Mouse (Mus musculus) ZHBTc4 (cell line): Measurements from ENCODE around the gene Cbs.

ENCODE experiments used
- DNase-seq: peaks from one replicate; pipeline ENCODE4 v3.0.0-alpha.2; 2011; ENCODE audit warnings: low read depth, low spot score

Cbs gene

DNA sequence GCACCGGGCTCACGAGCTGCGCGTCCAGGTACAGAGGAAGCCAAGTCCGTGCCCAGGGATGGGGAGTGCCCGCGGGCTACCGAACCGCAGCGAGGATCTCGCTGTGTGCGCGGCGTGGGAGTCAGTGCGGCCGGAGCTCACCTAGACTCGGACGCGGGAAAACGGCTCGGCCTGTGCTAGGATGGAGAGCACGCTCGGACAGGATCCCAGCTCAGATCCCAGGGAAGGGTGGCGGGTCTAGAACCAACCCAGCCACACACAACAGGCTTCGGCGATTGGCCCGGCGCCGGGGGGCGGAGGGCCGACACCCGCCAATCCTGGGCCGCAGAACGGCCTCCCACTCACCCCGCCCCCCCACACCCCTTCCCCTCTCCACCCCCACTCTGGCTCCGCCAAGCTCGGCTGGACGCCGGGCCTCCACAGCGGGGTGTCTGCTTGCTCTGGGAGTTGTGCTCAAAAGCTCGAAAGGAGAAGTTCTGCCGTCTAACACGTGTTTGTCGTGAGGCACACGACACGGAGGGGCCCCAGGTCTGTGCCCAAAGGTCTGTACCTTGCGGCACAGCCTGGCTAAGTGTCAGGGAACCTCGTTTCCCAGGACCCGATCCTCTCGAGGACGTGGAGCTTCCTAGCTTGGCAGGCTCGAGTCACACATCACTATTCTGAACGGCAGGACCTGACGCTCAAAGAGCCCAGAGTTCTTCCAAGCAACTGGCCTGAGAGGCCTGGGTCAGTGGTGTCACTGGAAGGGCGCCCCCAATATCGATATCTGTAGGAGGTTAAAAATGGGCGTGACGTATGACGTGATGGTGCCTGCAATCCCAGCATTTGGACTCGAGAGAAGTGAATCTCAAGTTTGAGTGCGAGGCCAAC, at the start of gene Cbs:
Cbs (minus strand) TSS at position 297 of the 870 bp plus-strand sequence.
- DNase-seq, result peak; percentile 94

DNA sequence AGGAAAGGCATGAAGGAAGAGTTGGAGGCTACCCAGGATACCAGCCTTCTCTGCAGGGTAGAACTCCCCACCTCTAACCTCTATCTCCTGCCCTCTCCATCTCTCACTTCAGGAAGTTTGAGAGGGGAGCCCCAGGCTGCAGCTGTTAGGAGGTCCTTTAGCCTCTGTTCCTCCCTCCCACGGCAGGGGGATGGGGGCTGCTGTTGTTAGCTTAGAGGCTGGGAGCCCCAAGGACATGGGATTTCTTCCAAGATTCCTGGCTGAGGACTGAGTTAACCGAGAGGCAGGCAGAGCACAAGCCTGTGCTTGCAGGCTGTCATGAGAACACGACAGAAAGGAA, 49.2 kb upstream of the Cbs start:
- no peak for DNase-seq

GRCm38 (mm10) chr17:31685514-31686224, 48.6 kb upstream of the Cbs start:
- peak; percentile 95 for DNase-seq

DNA sequence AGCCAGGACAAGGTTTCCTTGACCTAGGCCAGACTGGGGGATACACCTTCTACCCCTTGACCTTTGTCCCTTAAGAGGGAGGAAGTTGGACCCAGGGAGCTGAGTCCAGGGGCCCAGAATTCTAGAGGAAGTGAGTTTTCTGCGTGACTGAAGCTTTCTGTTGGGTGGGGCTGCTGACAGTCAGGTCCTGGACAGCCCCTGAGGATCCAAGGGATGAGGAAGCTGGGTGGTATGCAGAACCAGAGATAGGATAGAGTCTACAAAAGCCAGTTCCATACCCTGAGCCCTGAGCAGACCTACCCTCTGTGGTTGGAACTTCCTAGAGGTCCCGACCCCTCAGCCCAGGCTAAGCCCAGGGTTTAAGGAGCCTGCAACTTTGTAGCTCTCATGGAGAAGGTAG, 43.4 kb upstream of the Cbs start:
- no peak for DNase-seq

DNA sequence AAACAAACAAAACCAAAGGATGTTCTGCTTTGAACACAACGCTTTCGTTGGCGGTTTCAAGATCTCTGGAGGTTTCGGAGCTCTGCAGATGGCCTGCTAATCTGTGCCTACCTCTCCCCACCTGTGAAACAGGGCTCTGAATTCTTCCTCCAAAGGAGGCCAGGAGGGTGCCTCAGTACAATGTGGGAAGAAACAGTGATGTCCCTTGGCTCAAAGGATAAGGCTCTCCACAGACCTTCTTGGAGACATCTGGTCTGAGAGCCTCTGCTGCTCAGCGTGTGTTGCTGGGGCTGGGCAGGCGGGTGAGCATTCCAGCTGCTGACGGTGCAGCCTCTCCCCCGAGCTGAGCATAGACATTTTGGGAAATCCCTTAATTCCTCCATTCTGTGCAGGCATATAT, 40.5 kb upstream of the Cbs start, which contains the start of gene Cryaa:
Cryaa (plus strand) TSS at position 301 of the 400 bp plus-strand sequence.
- no peak for DNase-seq

GRCm38 (mm10) chr17:31674426-31674825, 37.4 kb upstream of the Cbs start:
- no peak for DNase-seq

GRCm38 (mm10) chr17:31672279-31672678, 35.2 kb upstream of the Cbs start:
- no peak for DNase-seq

DNA sequence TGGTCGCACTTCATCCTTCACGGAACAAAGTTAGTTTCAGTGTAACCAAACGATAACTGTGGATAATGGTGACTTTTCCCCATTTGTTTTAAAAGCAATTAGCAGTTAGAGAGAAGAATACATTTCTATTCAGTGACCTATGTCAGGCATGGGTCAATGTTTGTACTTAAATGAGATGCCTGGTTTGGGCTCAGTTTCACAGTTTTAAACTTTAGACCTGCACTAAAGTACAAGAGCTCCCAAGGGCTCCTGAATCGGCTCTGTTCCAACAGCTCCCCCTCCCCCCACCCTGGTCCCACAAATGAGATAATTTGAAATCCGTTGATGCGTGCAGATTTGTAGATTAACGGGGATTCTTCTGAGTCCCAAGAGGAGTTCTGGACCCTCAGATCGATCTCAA, 34.7 kb upstream of the Cbs start:
- DNase-seq, result no peak

GRCm38 (mm10) chr17:31670163-31670562, 33.1 kb upstream of the Cbs start:
- DNase-seq, result no peak

- no peak for DNase-seq
Observed at GRCm38 (mm10) chr17:31668306-31668705, 31.3 kb upstream of the Cbs start.

GRCm38 (mm10) chr17:31664760-31665159, 27.7 kb upstream of the Cbs start:
- DNase-seq, result peak; percentile 85

DNA sequence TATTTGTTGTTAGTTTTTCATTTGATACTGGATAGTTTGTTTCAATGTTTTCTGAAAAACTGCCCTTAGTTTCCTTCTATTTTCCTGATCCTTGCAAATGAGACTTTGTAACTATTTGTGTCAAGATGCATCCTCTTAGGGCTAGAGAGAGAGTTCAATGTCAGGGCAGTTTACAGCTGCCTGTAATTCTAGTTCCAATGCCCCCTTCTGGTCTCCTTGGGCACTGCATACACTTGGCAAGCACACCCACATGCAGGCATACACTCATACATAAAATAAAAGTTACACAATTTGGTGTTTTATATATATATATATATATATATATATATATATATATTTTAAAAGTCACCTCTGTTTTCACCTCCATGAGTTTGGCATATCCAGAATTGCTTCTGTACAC, 25.8 kb upstream of the Cbs start:
- peak; percentile 78 for DNase-seq

GRCm38 (mm10) chr17:31660661-31661250, 23.7 kb upstream of the Cbs start:
- DNase-seq, result no peak

- peak; percentile 100 for DNase-seq
Observed at GRCm38 (mm10) chr17:31658468-31659185, 21.6 kb upstream of the Cbs start, which contains the start of gene U2af1. U2af1 (minus strand) TSS chr17:31658892.

- DNase-seq, result no peak
Observed at GRCm38 (mm10) chr17:31658136-31658467, 21.1 kb upstream of the Cbs start.

DNA sequence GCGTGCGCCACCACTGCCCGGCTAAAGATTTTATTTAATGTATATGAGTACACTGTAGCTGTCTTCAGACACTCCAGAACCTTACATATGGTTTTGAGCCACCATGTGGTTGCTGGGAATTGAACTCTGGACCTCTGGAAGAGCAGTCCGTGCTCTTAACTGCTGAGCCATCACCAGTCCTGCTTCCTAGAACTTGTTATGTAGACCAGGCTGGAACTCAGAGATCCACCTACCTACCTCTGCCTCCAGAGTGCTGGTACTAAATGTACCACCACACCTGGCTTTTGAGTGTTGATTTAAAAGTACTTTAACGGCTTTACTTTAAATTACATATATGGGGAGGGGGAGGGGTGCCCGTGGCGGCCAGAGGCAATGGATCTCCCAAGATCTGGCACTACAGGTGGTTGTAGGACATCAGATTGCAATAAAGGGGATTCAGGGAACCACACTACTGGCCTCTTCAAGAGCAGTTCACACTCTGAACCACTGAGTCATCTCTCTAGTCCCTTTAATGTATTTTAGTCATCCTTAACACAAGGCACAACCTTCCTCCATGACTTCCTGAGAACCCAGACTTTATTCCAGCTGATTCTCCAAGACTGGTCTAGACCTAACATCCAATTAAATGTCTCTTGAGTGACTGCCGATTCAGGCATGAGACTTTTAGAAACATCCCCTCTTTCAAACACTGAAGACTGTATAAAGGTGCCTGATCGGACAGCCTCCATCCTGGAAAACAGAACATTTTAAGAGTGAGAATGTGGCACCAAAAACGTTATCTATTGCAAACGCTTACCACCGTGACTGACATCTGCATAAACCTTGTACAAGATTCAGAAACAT, 20.3 kb upstream of the Cbs start:
- DNase-seq, result no peak

DNA sequence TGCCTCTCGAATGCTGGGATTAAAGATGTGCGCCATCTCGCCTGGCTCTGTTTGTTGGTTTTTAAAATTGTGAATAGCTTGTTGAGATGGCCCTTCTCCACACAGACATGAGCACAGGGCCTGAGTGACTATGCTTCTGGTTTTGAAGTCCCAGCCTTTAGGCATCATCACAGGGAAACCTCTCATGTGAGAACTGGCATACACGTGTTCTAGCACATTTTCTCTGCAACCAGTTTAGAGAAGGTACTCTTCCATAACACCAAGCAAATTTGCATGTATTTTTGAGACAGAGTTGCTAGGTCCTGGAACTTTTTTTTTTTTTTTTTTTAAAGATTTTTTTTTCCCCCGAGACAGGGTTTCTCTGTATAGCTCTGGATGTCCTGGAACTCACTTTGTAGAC, 19.6 kb upstream of the Cbs start:
- DNase-seq, result no peak

DNA sequence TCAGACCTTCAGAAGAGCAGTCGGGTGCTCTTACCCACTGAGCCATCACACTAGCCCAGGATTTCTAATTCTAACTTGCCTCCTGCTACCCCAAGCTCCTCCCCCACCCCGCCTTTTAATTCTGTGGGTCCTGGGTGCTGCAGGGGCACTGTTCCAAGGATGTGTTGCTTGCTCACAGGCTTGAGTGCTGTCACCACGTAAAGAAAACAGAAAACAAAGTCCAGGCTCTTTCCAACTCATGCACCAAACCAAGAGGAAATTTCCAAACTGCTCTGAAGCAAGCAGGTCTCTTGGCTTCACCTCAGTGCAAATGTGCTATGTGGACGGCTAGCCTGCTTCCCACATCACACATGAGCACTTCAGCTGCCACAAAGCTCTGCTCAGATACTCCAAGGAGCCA, 18.3 kb upstream of the Cbs start:
- no peak for DNase-seq

GRCm38 (mm10) chr17:31653277-31653676, 16.2 kb upstream of the Cbs start:
- DNase-seq, result no peak

DNA sequence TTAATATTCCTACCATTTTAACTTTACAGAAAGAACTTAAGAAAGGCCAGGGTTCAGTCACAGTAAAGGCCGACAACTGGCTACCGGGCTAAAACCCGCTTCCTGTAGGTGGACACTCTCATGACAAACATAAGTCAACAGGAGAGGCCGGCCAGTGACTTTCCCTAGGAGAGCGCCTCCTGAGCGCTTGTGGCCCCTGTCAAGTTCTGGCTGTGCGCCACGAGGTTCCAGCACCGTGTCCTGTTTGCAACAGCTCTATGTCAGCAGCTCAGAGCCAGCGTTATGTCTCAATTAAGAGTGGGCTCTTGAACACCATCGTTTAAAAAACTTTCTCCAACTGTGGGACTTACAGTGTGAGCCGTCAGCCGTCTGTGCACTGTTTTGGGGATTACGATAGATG, 15.1 kb upstream of the Cbs start:
- DNase-seq, result no peak
